Mouse (Mus musculus): ENCODE measurements around the gene Gja4.

DNA sequence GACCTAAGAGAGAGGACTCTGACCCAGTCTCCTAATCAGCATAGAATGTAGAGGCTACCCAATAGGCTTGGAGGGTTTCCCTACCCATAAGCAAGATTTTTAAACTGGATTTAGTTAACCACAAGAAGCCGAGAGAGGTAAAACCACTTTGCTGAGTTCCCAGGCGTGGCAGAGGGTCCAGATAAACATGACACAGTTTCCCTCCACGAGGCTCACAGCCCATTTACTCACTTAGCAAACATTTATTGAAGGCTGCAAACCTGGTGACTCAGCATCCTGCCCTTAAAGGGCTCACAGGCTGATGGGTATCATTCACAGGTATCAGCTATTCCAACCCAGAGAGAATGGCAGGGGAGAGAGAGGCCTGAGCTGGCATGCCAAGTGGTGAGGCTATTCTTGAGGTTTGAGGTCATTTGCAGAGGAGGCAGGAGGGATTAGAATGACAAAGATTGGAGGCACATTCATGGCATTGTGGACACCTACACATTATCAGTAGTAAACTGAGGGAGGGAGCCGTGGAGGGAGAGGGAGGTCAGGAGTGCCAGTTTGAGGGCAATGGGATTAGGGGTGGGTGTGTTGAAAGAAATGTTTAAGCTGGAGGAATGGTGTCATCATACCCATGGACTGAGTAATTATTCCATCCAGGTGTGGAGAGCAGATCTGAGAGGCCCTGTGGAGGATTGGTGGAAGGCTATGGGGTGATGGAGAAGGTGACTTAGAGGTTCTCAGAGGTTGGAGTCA lies 35.9 kb upstream of the Gja4 start:
- no peak for TF ChIP-seq CTCF (IDR thresholded peaks at IDR 0.05; ENCODE audit: control insufficient read depth, insufficient read depth, insufficient replicate concordance, low read depth, low read length)
- no peak for TF ChIP-seq POLR2A (IDR thresholded peaks at IDR 0.05; ENCODE audit: control insufficient read depth, low read depth, low read length)

Measured in testis, adult 2 months (tissue).